Mouse (Mus musculus) heart, adult 2 months (tissue): ENCODE data around the gene Erg28.

Experiments used
- CTCF ChIP-seq: fragments of 200-600 bp; IDR thresholded peaks from 2 replicates; pipeline ENCODE4 v1.8.1; 2022; ENCODE audit warnings: antibody characterized with exemption, mild to moderate bottlenecking, moderate library complexity
- EP300 ChIP-seq: fragments of 200-500 bp; IDR thresholded peaks from 2 replicates; pipeline ENCODE4 v1.6.1; 2011; ENCODE audit warnings: low read depth, low read length, control low read depth; ENCODE audit not compliant: insufficient read depth
- POLR2A ChIP-seq: fragments of 200-500 bp; IDR thresholded peaks from 2 replicates; pipeline ENCODE4 v1.6.1; 2011; ENCODE audit warnings: mild to moderate bottlenecking, low read depth, low read length, control low read depth; ENCODE audit not compliant: insufficient read depth

DNA sequence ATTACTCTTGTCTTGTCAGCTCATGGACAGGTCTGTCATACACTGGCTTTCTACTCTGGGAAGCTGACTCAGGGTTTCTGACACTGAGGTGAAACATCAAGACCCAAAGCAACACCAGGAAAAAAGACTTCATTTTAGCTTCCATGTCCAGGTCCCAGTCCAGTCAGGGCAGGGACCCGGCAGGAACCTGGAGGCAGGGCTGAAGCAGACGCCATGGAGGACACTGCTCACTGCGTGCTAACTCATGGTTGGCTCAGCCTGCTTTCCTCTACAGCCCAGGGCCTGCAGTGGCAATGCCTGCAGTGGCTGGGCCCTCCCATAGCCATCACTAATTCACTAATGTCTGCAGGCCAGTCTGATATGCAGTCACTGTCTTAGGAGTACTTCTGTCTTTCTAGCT, 4.5 kb upstream of the Erg28 start:
- no peak for TF ChIP-seq CTCF
- TF ChIP-seq POLR2A: no peak
- no peak for TF ChIP-seq EP300
